Mouse (Mus musculus) megakaryocyte progenitor cell, adult 5-6 weeks (primary cell): ENCODE measurements around the gene Mef2d. TPM values are rescaled to one million over a fixed set of nuclear protein-coding genes. Genes with fewer than 3 reads are reported as not detected.

Experiments
- total RNA-seq, 2 experiments: library from RNA; stranded (forward) in 1 of 2; stranded (reverse) in 1 of 2; fragments of 157-497, 149-512 nt in 1 of 2; fragments of 200-1000 nt in 1 of 2; gene quantifications; 2 replicates each; pipeline versions ENCODE4 v1.2.3 to v1.2.4; 2015 to 2017

Mef2d gene
- total RNA-seq, 2 experiments from 2014 or later = 52.8 to 82.5 TPM

Other genes starting within 250 kb of the Mef2d start
- 281 and 308 TPM in 2 replicates for gene Hdgf, start 236.1 kb upstream of the Mef2d start, total RNA-seq (2015)
- 348 and 456 TPM in 2 replicates for gene Hdgf, start 236.1 kb upstream of the Mef2d start, total RNA-seq (2017)
- 157 and 195 TPM in 2 replicates for gene Mrpl24, start 222.9 kb upstream of the Mef2d start, total RNA-seq (2015)
- gene Mrpl24, start 222.9 kb upstream of the Mef2d start, total RNA-seq (2017) = 119 and 137 TPM in 2 replicates
- 45.2 and 51.0 TPM in 2 replicates for gene Isg20l2, start 212.1 kb upstream of the Mef2d start, total RNA-seq (2015)
- 41.1 and 51.0 TPM in 2 replicates for gene Isg20l2, start 212.1 kb upstream of the Mef2d start, total RNA-seq (2017)
- gene Rrnad1, start 211.7 kb upstream of the Mef2d start, total RNA-seq (2015) = 10.3 and 11.1 TPM in 2 replicates
- 13.2 and 16.2 TPM in 2 replicates for gene Rrnad1, start 211.7 kb upstream of the Mef2d start, total RNA-seq (2017)
- gene Crabp2, start 193.7 kb upstream of the Mef2d start, total RNA-seq (2015) = not detected in 2 replicates
- gene Crabp2, start 193.7 kb upstream of the Mef2d start, total RNA-seq (2017) = not detected in 2 replicates
- 0.02 TPM in 1 of 2 replicates, not detected in the other for gene Nes, start 171.3 kb upstream of the Mef2d start, total RNA-seq (2015)
- 0.20 TPM in 1 of 2 replicates, not detected in the other for gene Nes, start 171.3 kb upstream of the Mef2d start, total RNA-seq (2017)
- gene Bcan, start 142.1 kb upstream of the Mef2d start, total RNA-seq (2015) = not detected in 2 replicates
- not detected in 2 replicates for gene Bcan, start 142.1 kb upstream of the Mef2d start, total RNA-seq (2017)
- gene Hapln2, start 114.8 kb upstream of the Mef2d start, total RNA-seq (2015) = not detected in 2 replicates
- gene Hapln2, start 114.8 kb upstream of the Mef2d start, total RNA-seq (2017) = not detected in 2 replicates
- 34.2 and 38.7 TPM in 2 replicates for gene Gpatch4, start 99.3 kb upstream of the Mef2d start, total RNA-seq (2015)
- 49.2 and 51.8 TPM in 2 replicates for gene Gpatch4, start 99.3 kb upstream of the Mef2d start, total RNA-seq (2017)
- gene Naxe, start 83.9 kb upstream of the Mef2d start, total RNA-seq (2015) = 44.2 and 67.8 TPM in 2 replicates
- gene Naxe, start 83.9 kb upstream of the Mef2d start, total RNA-seq (2017) = 39.6 and 41.4 TPM in 2 replicates
- not detected in 2 replicates for gene Ttc24, start 64.1 kb upstream of the Mef2d start, total RNA-seq (2015)
- gene Ttc24, start 64.1 kb upstream of the Mef2d start, total RNA-seq (2017) = not detected in 2 replicates
- 14.1 and 14.2 TPM in 2 replicates for gene Iqgap3, start 60.4 kb upstream of the Mef2d start, total RNA-seq (2015)
- gene Iqgap3, start 60.4 kb upstream of the Mef2d start, total RNA-seq (2017) = 21.4 and 22.0 TPM in 2 replicates
- not detected in 2 replicates for gene Rhbg, start 112.3 kb downstream of the Mef2d start, total RNA-seq (2015)
- gene Rhbg, start 112.3 kb downstream of the Mef2d start, total RNA-seq (2017) = 0.14 TPM in 1 of 2 replicates, not detected in the other
- 0.10 TPM in 1 of 2 replicates, not detected in the other for gene Gm38392, start 144.8 kb downstream of the Mef2d start, total RNA-seq (2015)
- gene Gm38392, start 144.8 kb downstream of the Mef2d start, total RNA-seq (2017) = not detected in 2 replicates
- 10.3 and 12.2 TPM in 2 replicates for gene Tsacc, start 154.6 kb downstream of the Mef2d start, total RNA-seq (2015)
- 4.1 and 5.3 TPM in 2 replicates for gene Tsacc, start 154.6 kb downstream of the Mef2d start, total RNA-seq (2017)
- gene Cct3, start 154.7 kb downstream of the Mef2d start, total RNA-seq (2015) = 620 and 719 TPM in 2 replicates
- gene Cct3, start 154.7 kb downstream of the Mef2d start, total RNA-seq (2017) = 355 and 383 TPM in 2 replicates
- gene Glmp, start 182.7 kb downstream of the Mef2d start, total RNA-seq (2015) = 86.5 and 116 TPM in 2 replicates
- gene Glmp, start 182.7 kb downstream of the Mef2d start, total RNA-seq (2017) = 20.2 and 23.9 TPM in 2 replicates
- gene Tmem79, start 193.8 kb downstream of the Mef2d start, total RNA-seq (2015) = 1.1 and 1.9 TPM in 2 replicates
- gene Tmem79, start 193.8 kb downstream of the Mef2d start, total RNA-seq (2017) = 1.3 and 2.3 TPM in 2 replicates
- gene Smg5, start 193.9 kb downstream of the Mef2d start, total RNA-seq (2015) = 31.3 and 31.6 TPM in 2 replicates
- gene Smg5, start 193.9 kb downstream of the Mef2d start, total RNA-seq (2017) = 59.8 and 62.6 TPM in 2 replicates
- gene Paqr6, start 222.2 kb downstream of the Mef2d start, total RNA-seq (2015) = 0.15 TPM in 1 of 2 replicates, not detected in the other
- gene Paqr6, start 222.2 kb downstream of the Mef2d start, total RNA-seq (2017) = not detected in 2 replicates
- gene Bglap3, start 230.4 kb downstream of the Mef2d start, total RNA-seq (2015) = not detected in 2 replicates
- gene Bglap3, start 230.4 kb downstream of the Mef2d start, total RNA-seq (2017) = not detected in 2 replicates
- gene Bglap2, start 236.3 kb downstream of the Mef2d start, total RNA-seq (2015) = not detected in 2 replicates
- gene Bglap2, start 236.3 kb downstream of the Mef2d start, total RNA-seq (2017) = not detected in 2 replicates
- not detected in 2 replicates for gene Bglap, start 242.1 kb downstream of the Mef2d start, total RNA-seq (2015)
- not detected in 2 replicates for gene Bglap, start 242.1 kb downstream of the Mef2d start, total RNA-seq (2017)